Mouse (Mus musculus): ENCODE results near the gene Olfr974. TPM values are rescaled to one million over a fixed set of nuclear protein-coding genes. Genes with fewer than 3 reads are reported as not detected.
"Not testable (repeated sequence)": the region's sequence is repeated elsewhere in the genome, so short reads cannot be mapped to it uniquely, and the experiment has no call there.

Gene Olfr974
- total and polyA plus RNA-seq, 3 experiments: not detected

GRCm38 (mm10) chr9:39951946-39952345 is 14.6 kb downstream of the Olfr974 start, which contains the start of gene Olfr975:
Gene Olfr975 (minus strand): TSS chr9:39952046.
- no peak for DNase-seq (ENCODE audit: extremely low read depth)
- Histone ChIP-seq H3K27ac (ENCODE audit: insufficient read depth, low read depth) (no peak within 1 kb of the TSS), H3K27me3 (replicated peaks) (no peaks in the 10 kb centered on the region), H3K79me2 (replicated peaks; ENCODE audit: control insufficient read depth, extremely low read depth, insufficient read depth, poor library complexity, severe bottlenecking) (no peaks in the 10 kb centered on the region), H3K4me2 (ENCODE audit: insufficient read depth, low read depth, poor library complexity, severe bottlenecking) (no peak within 1 kb of the TSS), H3K9ac (ENCODE audit: insufficient read depth, low read depth) (no peak within 1 kb of the TSS), H3K9me3 (replicated peaks; ENCODE audit: low read length) (no peaks in the 10 kb centered on the region), H3K36me3 (replicated peaks in 1 of 2; ENCODE audit: control insufficient read depth in 1 of 2, insufficient read depth in 1 of 2, low read length in 1 of 2) (no peaks in the 10 kb centered on the region), H3K4me1 (ENCODE audit: control insufficient read depth in 1 of 2, insufficient read depth in 2 of 2) (peaks cover 0 to 12% of the 10 kb centered on the region in 2 experiments; a peak in 1 of 4 replicates), H3K4me3 (replicated peaks in 1 of 3; ENCODE audit: low read depth in 2 of 3, low read length in 2 of 3, poor library complexity in 1 of 3) (no peak within 1 kb of the TSS)
- in situ Hi-C loops (cut with MboI; ENCODE audit: low pct_ligation_motif_present, low pct_unique_long_range_greater_than_20kb, low sequenced_read_pairs): no loop called here
- dilution Hi-C loops (cut with MboI; ENCODE audit: extremely low pct_ligation_motif_present, extremely low pct_unique_long_range_greater_than_20kb, low sequenced_read_pairs): no loop called here
- no peak for TF ChIP-seq E2F4 (IDR thresholded peaks at IDR 0.05; ENCODE audit: insufficient replicate concordance, low read depth, low read length)
- TF ChIP-seq PAX5 (IDR thresholded peaks at IDR 0.05; ENCODE audit: low read length): no peak
- no peak for TF ChIP-seq ZKSCAN1 (IDR thresholded peaks at IDR 0.05; ENCODE audit: borderline replicate concordance, low read depth, low read length)
- TF ChIP-seq USF1 (IDR thresholded peaks at IDR 0.05; ENCODE audit: low read depth, low read length): no peak
- TF ChIP-seq MYC (IDR thresholded peaks at IDR 0.05; ENCODE audit: low read depth, low read length): no peak

GRCm38 (mm10) chr9:39961033-39961432 is 23.7 kb downstream of the Olfr974 start, which contains the start of gene Olfr976:
Gene Olfr976 (minus strand): TSS chr9:39961133.
- H3K4me3 ChIP-seq (replicated peaks in 1 of 3; ENCODE audit: low read depth in 2 of 3, low read length in 2 of 3, poor library complexity in 1 of 3); dilution Hi-C loops (cut with MboI; ENCODE audit: extremely low pct_ligation_motif_present, extremely low pct_unique_long_range_greater_than_20kb, low sequenced_read_pairs): not testable (repeated sequence)

GRCm38 (mm10) chr9:39976581-39977145 is 39.4 kb downstream of the Olfr974 start:
- H3K79me2 ChIP-seq (replicated peaks; ENCODE audit: control insufficient read depth, extremely low read depth, insufficient read depth, poor library complexity, severe bottlenecking); H3K4me3 ChIP-seq (replicated peaks in 1 of 3; ENCODE audit: low read depth in 2 of 3, low read length in 2 of 3, poor library complexity in 1 of 3); dilution Hi-C loops (cut with MboI; ENCODE audit: extremely low pct_ligation_motif_present, extremely low pct_unique_long_range_greater_than_20kb, low sequenced_read_pairs); H3K9ac ChIP-seq (ENCODE audit: insufficient read depth, low read depth); H3K36me3 ChIP-seq (replicated peaks in 1 of 2; ENCODE audit: control insufficient read depth in 1 of 2, insufficient read depth in 1 of 2, low read length in 1 of 2); H3K4me2 ChIP-seq (ENCODE audit: insufficient read depth, low read depth, poor library complexity, severe bottlenecking); H3K27me3 ChIP-seq (replicated peaks); H3K4me1 ChIP-seq (ENCODE audit: control insufficient read depth in 1 of 2, insufficient read depth in 2 of 2); H3K9me3 ChIP-seq (replicated peaks; ENCODE audit: low read length); in situ Hi-C loops (cut with MboI; ENCODE audit: low pct_ligation_motif_present, low pct_unique_long_range_greater_than_20kb, low sequenced_read_pairs); DNase-seq (ENCODE audit: extremely low read depth); H3K27ac ChIP-seq (ENCODE audit: insufficient read depth, low read depth): not testable (repeated sequence)

More at GRCm38 (mm10) chr9:39961033-39961432, 23.7 kb downstream of the Olfr974 start, which contains the start of gene Olfr976:
- H3K36me3 ChIP-seq (replicated peaks in 1 of 2; ENCODE audit: control insufficient read depth in 1 of 2, insufficient read depth in 1 of 2, low read length in 1 of 2); H3K27me3 ChIP-seq (replicated peaks); H3K9ac ChIP-seq (ENCODE audit: insufficient read depth, low read depth); H3K4me2 ChIP-seq (ENCODE audit: insufficient read depth, low read depth, poor library complexity, severe bottlenecking); in situ Hi-C loops (cut with MboI; ENCODE audit: low pct_ligation_motif_present, low pct_unique_long_range_greater_than_20kb, low sequenced_read_pairs); H3K9me3 ChIP-seq (replicated peaks; ENCODE audit: low read length); H3K79me2 ChIP-seq (replicated peaks; ENCODE audit: control insufficient read depth, extremely low read depth, insufficient read depth, poor library complexity, severe bottlenecking); H3K4me1 ChIP-seq (ENCODE audit: control insufficient read depth in 1 of 2, insufficient read depth in 2 of 2); DNase-seq (ENCODE audit: extremely low read depth); H3K27ac ChIP-seq (ENCODE audit: insufficient read depth, low read depth): not testable (repeated sequence)

- no peak for TF ChIP-seq GABPA (IDR thresholded peaks at IDR 0.05; ENCODE audit: insufficient replicate concordance, low read depth, low read length)
- TF ChIP-seq POLR2A (IDR thresholded peaks at IDR 0.05; ENCODE audit: low read depth, low read length): no peak
- TF ChIP-seq ZC3H11A (IDR thresholded peaks at IDR 0.05; ENCODE audit: low read depth, low read length): no peak
- TF ChIP-seq MAFK (IDR thresholded peaks at IDR 0.05; ENCODE audit: insufficient replicate concordance, low read length): no peak
- TF ChIP-seq RCOR1 (conservative IDR thresholded peaks at IDR 0.05; ENCODE audit: low read depth, low read length): no peak
- TF ChIP-seq MAX (IDR thresholded peaks at IDR 0.05; ENCODE audit: low read length): no peak
- no peak for TF ChIP-seq POLR2AphosphoS2 (IDR thresholded peaks at IDR 0.05; ENCODE audit: low read depth, low read length)
- no peak for TF ChIP-seq NELFE (IDR thresholded peaks at IDR 0.05; ENCODE audit: low read depth, low read length)
- TF ChIP-seq HCFC1 (IDR thresholded peaks at IDR 0.05; ENCODE audit: low read depth, low read length): no peak
- no peak for TF ChIP-seq CTCF (conservative IDR thresholded peaks at IDR 0.05 in 1 of 2, IDR thresholded peaks at IDR 0.05 in 1 of 2; ENCODE audit: low read depth in 2 of 2, low read length in 2 of 2)
- no peak for TF ChIP-seq PAX5 (IDR thresholded peaks at IDR 0.05; ENCODE audit: low read length)
- TF ChIP-seq BHLHE40 (IDR thresholded peaks at IDR 0.05; ENCODE audit: low read depth, low read length): no peak
- H3K79me2 ChIP-seq (replicated peaks; ENCODE audit: control insufficient read depth, extremely low read depth, insufficient read depth, poor library complexity, severe bottlenecking): no peaks in the 10 kb centered on the region
- no peaks in the 10 kb centered on the region for H3K9me3 ChIP-seq (replicated peaks; ENCODE audit: low read length)
- no peak within 1 kb of the TSS for H3K9ac ChIP-seq (ENCODE audit: insufficient read depth, low read depth)
- H3K4me1 ChIP-seq (ENCODE audit: control insufficient read depth in 1 of 2, insufficient read depth in 2 of 2): peaks cover 0 to 6% of the 10 kb centered on the region in 2 experiments; a peak in 1 of 4 replicates
- H3K4me2 ChIP-seq (ENCODE audit: insufficient read depth, low read depth, poor library complexity, severe bottlenecking): no peak within 1 kb of the TSS
- no peak within 1 kb of the TSS for H3K4me3 ChIP-seq (replicated peaks in 1 of 3; ENCODE audit: low read depth in 2 of 3, low read length in 2 of 3, poor library complexity in 1 of 3)
- no peaks in the 10 kb centered on the region for H3K36me3 ChIP-seq (replicated peaks in 1 of 2; ENCODE audit: control insufficient read depth in 1 of 2, insufficient read depth in 1 of 2, low read length in 1 of 2)
- H3K27me3 ChIP-seq (replicated peaks): no peaks in the 10 kb centered on the region
- no peak for DNase-seq (ENCODE audit: extremely low read depth)
- H3K27ac ChIP-seq (ENCODE audit: insufficient read depth, low read depth): no peak within 1 kb of the TSS
- dilution Hi-C loops (cut with MboI; ENCODE audit: extremely low pct_ligation_motif_present, extremely low pct_unique_long_range_greater_than_20kb, low sequenced_read_pairs): no loop called here
- in situ Hi-C loops (cut with MboI; ENCODE audit: low pct_ligation_motif_present, low pct_unique_long_range_greater_than_20kb, low sequenced_read_pairs): no loop called here
Observed at GRCm38 (mm10) chr9:39991813-39992212, 54.5 kb downstream of the Olfr974 start, which contains the start of gene Olfr978. Gene Olfr978 (plus strand): TSS chr9:39992113.
